Mouse (Mus musculus) stomach, embryonic 15.5 days (tissue): ENCODE data around the gene Tmem212. TPM values are rescaled to one million over a fixed set of nuclear protein-coding genes. Genes with fewer than 3 reads are reported as not detected.

Experiments used
- ATAC-seq: fragments of 200-750 bp; cut with Nextera tagmentation; 2 replicates; pipeline ENCODE4 v1.8.0; 2017; ENCODE audit warnings: low read depth, moderate number of reproducible peaks, moderate TSS enrichment; ENCODE audit not compliant: insufficient read depth, low FRiP score
- H3K27ac ChIP-seq: fragments of 300-500 bp; sonication (generic); 2 replicates; pipeline ENCODE4 v1.5.1; 2015; ENCODE audit warnings: mild to moderate bottlenecking, inconsistent platforms
- H3K27me3 ChIP-seq: fragments of 300-500 bp; sonication (generic); replicated peaks from 2 replicates; pipeline ENCODE4 v1.6.1; 2015; ENCODE audit warnings: inconsistent platforms
- H3K36me3 ChIP-seq: fragments of 300-500 bp; sonication (generic); 2 replicates; pipeline ENCODE4 v1.6.1; 2015; ENCODE audit warnings: inconsistent platforms
- H3K4me1 ChIP-seq: fragments of 300-500 bp; sonication (generic); 2 replicates; pipeline ENCODE4 v1.6.1; 2015; ENCODE audit warnings: inconsistent platforms
- H3K4me2 ChIP-seq: fragments of 300-500 bp; sonication (generic); 2 replicates; pipeline ENCODE4 v1.6.1; 2015; ENCODE audit warnings: mild to moderate bottlenecking, inconsistent platforms
- H3K4me3 ChIP-seq: fragments of 300-500 bp; sonication (generic); replicated peaks from 2 replicates; pipeline ENCODE4 v1.5.1; 2015; ENCODE audit warnings: inconsistent platforms
- H3K9ac ChIP-seq: fragments of 300-500 bp; sonication (generic); 2 replicates; pipeline ENCODE4 v1.6.1; 2015; ENCODE audit warnings: inconsistent platforms
- H3K9me3 ChIP-seq: fragments of 300-500 bp; sonication (generic); 2 replicates; pipeline ENCODE4 v1.6.1; 2016; ENCODE audit warnings: inconsistent platforms
- WGBS: fragments of 180-500 bp; shearing (Covaris S2); methylation state at CpG from one replicate; pipeline ENCODE4 v1.1.7; 2015; 5-methylcytosine and 5-hydroxymethylcytosine counted together
- polyA plus RNA-seq: library from polyadenylated mRNA; unstranded; fragments of >200 nt; fragmentation: Nextera tagmentation; extraction: Ambion mirVana; gene quantifications from 2 replicates; pipeline ENCODE4 v1.2.1, GENCODE M21; 2015

Gene Tmem212
- polyA plus RNA-seq, 1 experiment from 2014 or later: not detected

DNA sequence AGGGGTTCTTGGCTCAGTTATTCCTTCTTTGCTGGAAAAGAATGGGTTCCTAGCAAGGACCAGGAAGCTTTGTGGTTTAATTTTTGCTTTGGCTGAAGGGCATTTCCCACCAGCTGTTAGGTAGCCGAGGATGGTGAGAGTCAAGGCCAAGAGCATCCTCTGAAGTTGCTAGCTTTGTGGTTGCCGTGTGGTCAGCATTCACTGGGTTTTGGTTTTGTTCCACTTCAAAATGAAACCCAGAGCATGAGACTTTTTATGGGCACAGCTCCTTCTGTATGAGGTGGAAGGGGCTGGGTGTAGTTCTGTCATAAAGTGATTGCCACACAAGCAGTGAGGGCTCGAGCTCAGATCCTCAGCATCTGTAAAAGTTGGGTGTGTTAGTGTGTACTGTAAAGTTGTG is 67.4 kb downstream of the Tmem212 start:
- H3K9ac ChIP-seq: no peak overlapping the region
- no peak for ATAC-seq
- H3K4me3 ChIP-seq: no peak overlapping the region
- H3K4me2 ChIP-seq: no peak overlapping the region
- no peaks in the 10 kb centered on the region for H3K9me3 ChIP-seq
- H3K27ac ChIP-seq: no peak overlapping the region
- H3K27me3 ChIP-seq: no peaks in the 10 kb centered on the region
- H3K4me1 ChIP-seq: no peaks in the 10 kb centered on the region
- WGBS: 70% methylated on average over 3 of the region's 3 CpGs
- no peaks in the 10 kb centered on the region for H3K36me3 ChIP-seq

DNA sequence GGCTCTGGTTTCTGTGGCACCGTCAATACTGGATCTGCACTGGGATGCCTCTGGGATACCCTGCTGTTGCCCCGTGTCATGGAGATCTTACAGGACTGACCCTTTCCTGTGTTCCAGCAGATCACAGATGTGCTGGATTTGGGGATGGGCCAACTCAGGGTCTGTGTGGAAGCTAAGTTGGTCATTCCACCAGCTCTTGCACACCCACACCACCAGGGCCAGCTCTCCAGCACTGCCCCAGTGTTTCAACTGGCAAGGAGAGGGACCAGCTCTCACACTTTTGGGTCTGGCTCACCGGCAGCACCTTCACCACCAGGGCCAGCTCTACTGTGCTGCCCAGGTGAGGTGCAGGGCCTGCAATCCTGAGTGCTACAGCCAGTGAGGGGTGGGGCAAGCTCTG is 68.9 kb downstream of the Tmem212 start:
- Histone ChIP-seq H3K36me3 (no peaks in the 10 kb centered on the region), H3K4me2 (no peak overlapping the region), H3K27me3 (no peaks in the 10 kb centered on the region), H3K4me3 (no peak overlapping the region), H3K4me1 (no peaks in the 10 kb centered on the region), H3K9me3 (no peaks in the 10 kb centered on the region), H3K27ac (no peak overlapping the region), H3K9ac (no peak overlapping the region)
- no peak for ATAC-seq
- 83% methylated on average over 3 of the region's 3 CpGs for WGBS

- Histone ChIP-seq H3K4me3 (no peak overlapping the region), H3K4me2 (no peak overlapping the region), H3K27me3 (no peaks in the 10 kb centered on the region), H3K27ac (no peak overlapping the region), H3K36me3 (no peaks in the 10 kb centered on the region), H3K9me3 (no peaks in the 10 kb centered on the region), H3K4me1 (no peaks in the 10 kb centered on the region), H3K9ac (no peak overlapping the region)
- 75% methylated on average over 4 of the region's 4 CpGs for WGBS
- no peak for ATAC-seq
These were observed 70.2 kb downstream of the Tmem212 start for GRCm38 (mm10) chr3:27825985-27826384.

Other genes starting within 250 kb of the Tmem212 start
- 24.5 and 27.1 TPM in 2 replicates for gene Fndc3b, start 185.1 kb downstream of the Tmem212 start, polyA plus RNA-seq
- gene Pld1, start 42.3 kb upstream of the Tmem212 start, polyA plus RNA-seq: 7.1 and 9.6 TPM in 2 replicates